Comparison of ENCODE assay signal across 8 mouse cellular contexts in the genomic region with DNA sequence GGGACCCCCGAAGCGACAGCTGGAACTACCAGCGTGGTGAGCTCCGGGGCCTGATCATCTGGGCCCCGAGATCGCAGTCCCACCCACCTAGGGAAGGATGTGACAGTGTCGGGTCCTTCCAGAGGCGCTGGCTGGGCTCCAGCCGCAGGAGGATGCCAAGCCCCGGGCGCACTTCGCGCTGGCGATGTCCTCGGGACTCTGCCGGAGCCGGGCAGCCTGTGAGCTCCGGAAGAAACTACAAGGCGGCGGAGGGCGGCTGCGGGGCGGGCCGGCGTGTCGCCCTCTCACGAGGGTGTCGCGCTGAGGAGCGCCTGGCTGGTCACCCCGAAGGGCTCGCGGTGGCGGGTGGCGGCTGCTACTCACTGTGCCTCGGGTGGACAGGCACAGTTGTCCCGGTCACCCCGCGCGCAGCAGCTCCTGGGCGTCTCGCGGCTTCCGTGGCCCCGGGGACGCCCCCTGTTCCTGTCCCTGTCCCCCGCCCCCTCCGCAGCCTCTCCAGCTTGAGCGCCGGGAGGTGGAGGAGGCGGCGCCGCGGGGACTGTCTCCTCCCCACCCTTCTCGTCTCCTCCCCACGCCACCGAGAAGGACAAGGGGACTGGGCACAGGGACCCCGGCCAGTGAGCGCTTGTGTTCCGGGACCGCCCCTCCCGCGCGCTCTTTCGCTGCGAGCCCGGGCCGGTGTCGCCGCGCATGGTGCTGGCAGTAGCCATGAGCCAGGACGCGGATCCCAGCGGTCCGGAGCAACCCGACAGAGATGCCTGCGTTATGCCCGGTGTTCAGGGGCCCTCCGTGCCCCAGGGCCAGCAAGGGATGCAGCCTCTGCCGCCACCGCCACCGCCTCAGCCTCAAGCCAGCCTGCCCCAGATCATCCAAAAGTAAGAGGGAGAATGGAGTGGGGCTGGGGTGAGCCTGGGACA. TPM values are rescaled to one million over a fixed set of nuclear protein-coding genes. Genes with fewer than 3 reads are reported as not detected.
A peak's percentile ranks its signal among the peaks of the same experiment; 100 is the strongest.
DNase-seq lines count a peak whose midpoint lies in the region; ATAC-seq and TF ChIP-seq lines count a peak whose summit lies in the region.

Gene Rbm20, plus strand, starts transcription at position 589 of the 917 bp plus-strand sequence.

- peak within 1 kb of the TSS; percentile 63 for H3K4me3 ChIP-seq in hindbrain, postnatal 0 days (ENCODE audit: low read length)

- H3K9me3 ChIP-seq in hindbrain, postnatal 0 days (ENCODE audit: low read length), result no peaks in the 10 kb centered on the region

- no peak within 1 kb of the TSS for H3K27ac ChIP-seq in hindbrain, postnatal 0 days

- DNase-seq in right cerebral cortex, postnatal 10 days (ENCODE audit: low spot score in 2 of 2), result peak; percentile 49 to 54
- no peak for DNase-seq in right cerebral cortex, adult 18-20 months
- peak; percentile 31 to 42 for DNase-seq in gastrocnemius, postnatal 36 days
- DNase-seq in hindbrain, postnatal 0 days (ENCODE audit: low spot score), result peak; percentile 50
- peak; percentile 18 for DNase-seq in liver
- peak; percentile 6 for DNase-seq in naive thymus-derived CD4-positive, alpha-beta T cell, adult 2 months (ENCODE audit: low read depth)
- peak; percentile 19 for DNase-seq in urinary bladder, postnatal 25 days (ENCODE audit: low spot score)

- intact Hi-C loops in gastrocnemius, postnatal 36 days (cut with DNase I), result loop anchor here (10.0 kb wide), 1 partner anchor 48 kb away; no protein-coding TSS in a partner anchor

- no peaks in the 10 kb centered on the region for H3K36me3 ChIP-seq in hindbrain, postnatal 0 days (ENCODE audit: insufficient read depth, low read length)

- H3K9ac ChIP-seq in hindbrain, postnatal 0 days (replicated peaks; ENCODE audit: low read length), result peak within 1 kb of the TSS; percentile 55

- WGBS in hindbrain, postnatal 0 days, result under 1% methylated on average over 80 of the region's 82 CpGs

- TF ChIP-seq CTCF in hindbrain, postnatal 0 days (IDR thresholded peaks at IDR 0.05; ENCODE audit: low read depth), result no peak

- H3K4me2 ChIP-seq in hindbrain, postnatal 0 days (ENCODE audit: low read depth, low read length), result peak within 1 kb of the TSS; percentile 100

- no peaks in the 10 kb centered on the region for H3K4me1 ChIP-seq in hindbrain, postnatal 0 days (ENCODE audit: insufficient read depth, low read length)

- ATAC-seq in common myeloid progenitor, adult 5-6 weeks (replicated peaks; ENCODE audit: low read depth, poor library complexity, severe bottlenecking), result peak; percentile 58
- ATAC-seq in hindbrain, postnatal 0 days, result peak; percentile 73

- peaks cover 15% of the 10 kb centered on the region for H3K27me3 ChIP-seq in hindbrain, postnatal 0 days (ENCODE audit: insufficient read depth, low read length)

RNA-seq across cellular contexts. Expression of gene Rbm20, which starts in this region (rescaled TPM):
- total RNA-seq in common myeloid progenitor, adult 5-6 weeks (2017), result 0.69 TPM in 1 of 2 replicates, not detected in the other
- total RNA-seq in gastrocnemius, postnatal 36 days (2021), result 10 to 100 TPM; 73.8 to 83.8 TPM
- total RNA-seq in hindbrain, postnatal 0 days (2014; rRNA removed), result 0.93 and 1.9 TPM in 2 replicates
- polyA plus RNA-seq in hindbrain, postnatal 0 days (2015; fragmentation: Nextera tagmentation; extraction: Ambion mirVana), result 0.76 and 0.86 TPM in 2 replicates

Comparison
In these comparisons a context has a peak if more than half of its experiments do, and no peak if none do; other contexts are left out.
1. RNA of gene Rbm20 (total RNA-seq): 73.8 to 83.8 TPM in gastrocnemius, postnatal 36 days; 0.93 to 1.9 TPM in hindbrain, postnatal 0 days and 0.69 TPM in common myeloid progenitor, adult 5-6 weeks; every median in the first group is over 10 times any median in the second.
2. Peak in ATAC-seq in common myeloid progenitor, adult 5-6 weeks; RNA of the gene not detected or under 1 TPM.